Mouse (Mus musculus): ENCODE data around the gene Mrps10. TPM values are rescaled to one million over a fixed set of nuclear protein-coding genes. Genes with fewer than 3 reads are reported as not detected.

Mrps10 gene
- 46.2 and 48.4 TPM in 2 replicates for polyA plus RNA-seq (2012; rRNA removed)

GRCm38 (mm10) chr17:47368401-47369086 is at the start of gene Mrps10:
TSS of gene Mrps10 (plus strand) at chr17:47368887.

DNA sequence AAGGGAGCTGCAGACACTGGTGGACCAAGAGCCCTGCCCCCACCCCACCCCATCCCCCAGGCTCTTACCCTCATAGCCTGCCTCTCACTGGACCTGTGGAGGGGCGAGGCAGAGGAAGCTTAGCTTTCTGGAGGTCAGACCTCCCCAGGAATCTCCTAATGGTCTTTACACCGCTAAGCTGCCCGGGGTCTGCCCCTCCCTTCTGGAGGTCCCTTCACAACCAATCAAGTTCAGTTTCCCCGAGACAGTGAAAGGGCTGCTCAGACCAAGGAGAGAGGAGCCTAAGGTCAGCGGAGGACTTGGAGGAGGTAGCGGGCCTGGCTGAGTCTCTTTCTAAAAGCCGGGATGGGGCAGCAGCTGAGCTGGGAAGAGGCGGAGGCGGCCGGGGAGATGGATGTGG is 16.5 kb downstream of the Mrps10 start, which contains the start of gene Guca1b:
Gene Guca1b (plus strand): TSS at position 249 of the 400 bp plus-strand sequence.

GRCm38 (mm10) chr17:47400451-47400850 is 31.8 kb downstream of the Mrps10 start, which contains the start of gene Guca1a:
TSS of gene Guca1a (minus strand) at chr17:47400584.

Other genes with a start within 250 kb of the Mrps10 start
- gene Guca1b, start 16.5 kb downstream of the Mrps10 start, polyA plus RNA-seq (2012; rRNA removed) = 0.84 and 0.92 TPM in 2 replicates
- gene Guca1a, start 31.7 kb downstream of the Mrps10 start, polyA plus RNA-seq (2012; rRNA removed) = 0.40 and 0.84 TPM in 2 replicates
- 0.27 and 0.71 TPM in 2 replicates for gene AI661453, start 67.7 kb downstream of the Mrps10 start, polyA plus RNA-seq (2012; rRNA removed)
- 0.49 and 0.69 TPM in 2 replicates for gene 1700001C19Rik, start 68.5 kb downstream of the Mrps10 start, polyA plus RNA-seq (2012; rRNA removed)
- 28.3 and 29.6 TPM in 2 replicates for gene Taf8, start 133.4 kb downstream of the Mrps10 start, polyA plus RNA-seq (2012; rRNA removed)
- gene Ccnd3, start 136.2 kb downstream of the Mrps10 start, polyA plus RNA-seq (2012; rRNA removed) = 42.1 and 44.6 TPM in 2 replicates
- gene Bysl, start 242.6 kb downstream of the Mrps10 start, polyA plus RNA-seq (2012; rRNA removed) = 24.5 and 27.2 TPM in 2 replicates
- 53.4 and 56.4 TPM in 2 replicates for gene Med20, start 242.7 kb downstream of the Mrps10 start, polyA plus RNA-seq (2012; rRNA removed)
- 2.0 and 2.5 TPM in 2 replicates for gene Gm20517, start 242.7 kb downstream of the Mrps10 start, polyA plus RNA-seq (2012; rRNA removed)